Mouse (Mus musculus): ENCODE data around the gene Tekt1. TPM values are rescaled to one million over a fixed set of nuclear protein-coding genes. Genes with fewer than 3 reads are reported as not detected.

Tekt1 gene
- polyA plus RNA-seq, 1 experiment from 2014 or later, result 10.4 TPM

DNA sequence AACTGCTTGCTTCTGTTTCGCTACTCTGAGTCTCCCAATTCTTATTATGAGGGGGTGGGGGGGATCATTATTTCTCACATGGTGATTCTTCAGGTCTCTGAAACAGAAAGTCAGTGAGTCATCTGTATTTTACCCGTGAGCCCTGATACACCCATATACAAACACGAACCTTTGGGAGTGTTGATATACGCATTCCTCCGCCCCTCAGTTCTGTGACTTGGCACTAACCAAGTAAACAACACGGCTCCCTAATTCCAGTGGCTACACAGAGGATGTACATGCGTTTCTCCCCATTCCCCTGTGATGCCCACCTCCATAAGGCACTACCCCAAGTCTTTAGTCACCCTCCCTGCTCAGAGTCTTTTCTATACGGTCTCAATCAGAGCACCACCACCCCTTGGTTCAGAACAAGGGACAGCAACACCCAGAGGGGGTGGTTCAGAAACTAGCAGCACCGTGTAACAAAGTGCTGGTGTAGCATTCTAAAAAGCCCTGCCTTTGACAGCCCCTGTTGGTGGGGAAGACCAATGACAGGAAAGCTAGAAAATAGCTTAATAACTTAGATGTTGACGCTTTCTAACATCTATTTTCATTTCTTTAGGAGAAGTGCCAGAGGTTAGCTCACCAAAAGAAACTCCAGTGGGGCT, 50.8 kb downstream of the Tekt1 start:
- Histone ChIP-seq H3K4me3 (ENCODE audit: low read depth, low read length) (no peak overlapping the region), H3K9me3 (replicated peaks; ENCODE audit: control insufficient read depth, low read length) (no peaks in the 10 kb centered on the region), H3K27me3 (replicated peaks; ENCODE audit: control insufficient read depth, insufficient read depth, low read length) (peaks cover 12% of the 10 kb centered on the region), H3K36me3 (ENCODE audit: control insufficient read depth, insufficient read depth, low read length) (no peaks in the 10 kb centered on the region), H3K27ac (ENCODE audit: low read depth, low read length) (no peak overlapping the region), H3K9ac (ENCODE audit: low read length) (no peak overlapping the region), H3K4me1 (ENCODE audit: control insufficient read depth, insufficient read depth, low read length) (no peaks in the 10 kb centered on the region), H3K4me2 (ENCODE audit: low read length) (no peak overlapping the region)
- WGBS, result 85% methylated on average over 10 of the region's 10 CpGs
- no peak for DNase-seq (ENCODE audit: low spot score)
- no peak for ATAC-seq

DNA sequence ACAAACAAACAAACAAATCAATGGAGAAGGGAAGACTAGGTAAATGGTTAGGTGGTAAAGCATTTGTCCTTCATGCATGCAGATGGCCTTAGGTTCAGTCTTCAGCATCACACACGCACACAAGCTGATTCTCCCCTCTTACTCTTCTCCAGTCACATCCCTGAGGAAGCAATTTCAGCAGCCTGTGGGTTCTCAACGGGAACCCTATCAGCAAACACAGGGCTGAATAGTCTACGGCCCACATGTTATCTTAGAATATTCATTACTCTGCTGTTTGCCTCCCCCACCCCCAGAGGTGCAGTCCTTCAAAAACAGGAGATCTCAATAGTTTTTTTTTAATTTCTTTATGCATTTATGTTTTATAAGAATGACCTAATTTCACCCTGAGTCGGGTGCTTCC, 51.8 kb downstream of the Tekt1 start:
- H3K9ac ChIP-seq (ENCODE audit: low read length), result no peak overlapping the region
- WGBS, result 86% methylated on average over 4 of the region's 4 CpGs
- ATAC-seq, result no peak

DNA sequence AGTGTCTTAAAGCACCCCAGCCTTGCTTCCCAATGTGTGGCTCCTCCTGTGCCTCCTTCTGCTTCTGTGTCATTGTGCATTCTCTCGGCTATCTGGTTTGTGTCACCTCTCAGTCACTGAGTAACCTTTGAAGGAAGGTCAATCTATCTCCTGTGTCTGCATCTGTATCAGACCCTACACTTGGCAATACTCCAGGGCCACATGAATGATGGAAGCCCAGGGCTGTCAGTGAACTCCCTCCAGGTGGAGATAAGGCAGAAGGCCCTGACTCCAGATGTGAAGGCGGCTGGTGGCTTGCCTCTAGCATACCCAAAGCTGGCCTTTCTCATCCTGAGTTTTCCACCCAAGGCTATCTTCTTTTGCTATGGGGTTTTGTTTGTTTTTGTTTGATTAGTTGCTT, 53.3 kb downstream of the Tekt1 start:
- ATAC-seq (no peak), DNase-seq (ENCODE audit: low spot score) (no peak)
- H3K4me2 ChIP-seq (ENCODE audit: low read length), result no peak overlapping the region
- H3K9ac ChIP-seq (ENCODE audit: low read length), result no peak overlapping the region
- WGBS, result 89% methylated on average over 2 of the region's 2 CpGs
- H3K27me3 ChIP-seq (replicated peaks; ENCODE audit: control insufficient read depth, insufficient read depth, low read length), result peaks cover 2% of the 10 kb centered on the region; the same call in 1 of the 2 replicates
- no peaks in the 10 kb centered on the region for H3K36me3 ChIP-seq (ENCODE audit: control insufficient read depth, insufficient read depth, low read length)
- no peaks in the 10 kb centered on the region for H3K4me1 ChIP-seq (ENCODE audit: control insufficient read depth, insufficient read depth, low read length)
- H3K4me3 ChIP-seq (ENCODE audit: low read depth, low read length), result no peak overlapping the region
- H3K27ac ChIP-seq (ENCODE audit: low read depth, low read length), result no peak overlapping the region
- no peaks in the 10 kb centered on the region for H3K9me3 ChIP-seq (replicated peaks; ENCODE audit: control insufficient read depth, low read length)

More for the DNA sequence above, 51.8 kb downstream of the Tekt1 start:
- H3K4me3 ChIP-seq (ENCODE audit: low read depth, low read length), result no peak overlapping the region
- no peak overlapping the region for H3K4me2 ChIP-seq (ENCODE audit: low read length)
- H3K9me3 ChIP-seq (replicated peaks; ENCODE audit: control insufficient read depth, low read length), result no peaks in the 10 kb centered on the region
- H3K27me3 ChIP-seq (replicated peaks; ENCODE audit: control insufficient read depth, insufficient read depth, low read length), result peaks cover 12% of the 10 kb centered on the region
- H3K4me1 ChIP-seq (ENCODE audit: control insufficient read depth, insufficient read depth, low read length), result no peaks in the 10 kb centered on the region
- no peak overlapping the region for H3K27ac ChIP-seq (ENCODE audit: low read depth, low read length)
- H3K36me3 ChIP-seq (ENCODE audit: control insufficient read depth, insufficient read depth, low read length), result no peaks in the 10 kb centered on the region
- no peak for DNase-seq (ENCODE audit: low spot score)

DNA sequence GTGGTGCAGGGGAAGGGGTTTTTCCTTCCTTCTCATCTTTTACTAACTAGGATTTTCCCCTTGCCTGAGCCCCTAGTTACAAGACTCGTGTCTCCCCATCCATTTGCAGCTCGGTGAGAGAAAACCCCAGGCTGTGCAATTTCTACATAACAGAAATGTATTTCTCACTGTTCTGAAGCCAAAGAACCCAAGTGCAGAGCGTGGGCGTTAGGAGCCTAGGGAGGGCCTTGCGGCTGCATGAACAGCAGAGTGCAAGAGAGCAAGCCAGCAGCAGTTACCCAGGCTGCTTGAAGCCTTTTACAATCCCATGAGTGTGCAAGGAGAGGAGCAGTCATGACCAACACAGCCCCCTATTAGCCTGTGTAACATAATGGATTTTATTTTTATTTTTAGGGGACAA, 54.8 kb downstream of the Tekt1 start:
- DNase-seq (ENCODE audit: low spot score) (no peak), ATAC-seq (no peak)
- Histone ChIP-seq H3K4me3 (ENCODE audit: low read depth, low read length) (no peak overlapping the region), H3K4me2 (ENCODE audit: low read length) (no peak overlapping the region), H3K9me3 (replicated peaks; ENCODE audit: control insufficient read depth, low read length) (no peaks in the 10 kb centered on the region), H3K4me1 (ENCODE audit: control insufficient read depth, insufficient read depth, low read length) (no peaks in the 10 kb centered on the region), H3K9ac (ENCODE audit: low read length) (no peak overlapping the region), H3K36me3 (ENCODE audit: control insufficient read depth, insufficient read depth, low read length) (no peaks in the 10 kb centered on the region), H3K27me3 (replicated peaks; ENCODE audit: control insufficient read depth, insufficient read depth, low read length) (no peaks in the 10 kb centered on the region), H3K27ac (ENCODE audit: low read depth, low read length) (no peak overlapping the region)
- WGBS, result 81% methylated on average over 5 of the region's 5 CpGs

DNA sequence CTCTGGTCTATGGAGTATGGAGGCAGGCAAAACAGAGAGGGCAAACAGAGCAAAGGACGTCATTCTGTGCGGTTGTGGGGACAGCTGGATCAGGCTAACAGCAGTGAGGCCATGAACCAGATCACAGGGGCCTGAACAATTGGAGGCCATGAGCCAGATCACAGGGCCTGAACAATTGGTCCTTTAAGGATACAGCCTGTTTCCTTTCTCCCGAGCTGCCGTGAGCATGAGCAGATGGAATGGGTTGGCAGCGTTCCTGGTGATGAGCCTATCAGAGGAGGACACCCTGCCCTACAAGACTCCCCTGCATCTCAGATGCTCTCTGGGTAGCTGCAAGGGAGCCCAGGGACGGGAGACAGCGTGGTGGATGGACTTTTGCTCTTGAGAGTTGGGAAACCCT, 60.0 kb downstream of the Tekt1 start:
- Histone ChIP-seq H3K4me3 (ENCODE audit: low read depth, low read length) (no peak overlapping the region), H3K27ac (ENCODE audit: low read depth, low read length) (no peak overlapping the region), H3K4me1 (ENCODE audit: control insufficient read depth, insufficient read depth, low read length) (no peaks in the 10 kb centered on the region), H3K9ac (ENCODE audit: low read length) (no peak overlapping the region), H3K9me3 (replicated peaks; ENCODE audit: control insufficient read depth, low read length) (no peaks in the 10 kb centered on the region), H3K36me3 (ENCODE audit: control insufficient read depth, insufficient read depth, low read length) (no peaks in the 10 kb centered on the region), H3K27me3 (replicated peaks; ENCODE audit: control insufficient read depth, insufficient read depth, low read length) (no peaks in the 10 kb centered on the region), H3K4me2 (ENCODE audit: low read length) (no peak overlapping the region)
- ATAC-seq, result no peak
- WGBS, result 71% methylated on average over 7 of the region's 7 CpGs
- no peak for DNase-seq (ENCODE audit: low spot score)

DNA sequence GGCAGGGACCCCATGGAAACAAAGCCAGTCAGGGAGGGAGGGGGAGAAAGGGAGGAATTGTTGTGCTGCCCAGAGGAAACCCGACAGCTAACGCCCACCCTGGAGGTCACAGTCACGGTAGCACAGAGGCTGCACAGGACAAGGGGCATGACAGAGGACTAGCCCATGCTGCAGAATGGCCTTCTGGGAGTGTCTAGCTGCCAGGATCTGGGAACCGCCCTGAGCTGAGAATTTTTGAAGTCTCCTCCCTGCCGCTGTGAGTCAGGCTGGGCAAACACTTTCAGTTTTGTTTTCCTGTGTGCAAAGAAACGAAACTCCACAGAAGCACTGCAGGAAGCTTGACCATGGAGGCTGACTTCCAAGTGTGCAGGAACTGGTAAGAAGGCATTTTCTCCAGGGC, 60.9 kb downstream of the Tekt1 start, which contains the start of gene Xaf1:
TSS of gene Xaf1 (plus strand) at position 296 of the 400 bp plus-strand sequence.
- no peak for DNase-seq (ENCODE audit: low spot score)

More for the DNA sequence above, 60.9 kb downstream of the Tekt1 start, which contains the start of gene Xaf1:
- H3K27me3 ChIP-seq (replicated peaks; ENCODE audit: control insufficient read depth, insufficient read depth, low read length), result no peaks in the 10 kb centered on the region
- H3K27ac ChIP-seq (ENCODE audit: low read depth, low read length), result no peak within 1 kb of the TSS
- H3K36me3 ChIP-seq (ENCODE audit: control insufficient read depth, insufficient read depth, low read length), result no peaks in the 10 kb centered on the region
- H3K4me1 ChIP-seq (ENCODE audit: control insufficient read depth, insufficient read depth, low read length), result no peaks in the 10 kb centered on the region
- WGBS, result 33% methylated on average over 6 of the region's 6 CpGs
- no peak within 1 kb of the TSS for H3K9ac ChIP-seq (ENCODE audit: low read length)
- H3K4me2 ChIP-seq (ENCODE audit: low read length), result no peak within 1 kb of the TSS
- no peak within 1 kb of the TSS for H3K4me3 ChIP-seq (ENCODE audit: low read depth, low read length)
- no peak for ATAC-seq
- no peaks in the 10 kb centered on the region for H3K9me3 ChIP-seq (replicated peaks; ENCODE audit: control insufficient read depth, low read length)

Small RNAs within 50 kb of the gene (microRNA-seq; reads per million reads assigned to microRNA genes)
- not detected for gene Mir6338

Other genes starting within 250 kb of the Tekt1 start
- gene Pitpnm3, start 226.7 kb downstream of the Tekt1 start, polyA plus RNA-seq (2014; fragmentation: Nextera tagmentation; extraction: Ambion mirVana), result 0.94 and 1.4 TPM in 2 replicates
- 0.07 and 0.15 TPM in 2 replicates for gene Gm43951, start 155.6 kb downstream of the Tekt1 start, polyA plus RNA-seq (2014; fragmentation: Nextera tagmentation; extraction: Ambion mirVana)
- gene 4933427D14Rik, start 155.0 kb downstream of the Tekt1 start, polyA plus RNA-seq (2014; fragmentation: Nextera tagmentation; extraction: Ambion mirVana), result 12.8 and 19.9 TPM in 2 replicates
- gene Txndc17, start 154.9 kb downstream of the Tekt1 start, polyA plus RNA-seq (2014; fragmentation: Nextera tagmentation; extraction: Ambion mirVana), result 118 and 131 TPM in 2 replicates
- gene Med31, start 146.8 kb downstream of the Tekt1 start, polyA plus RNA-seq (2014; fragmentation: Nextera tagmentation; extraction: Ambion mirVana), result 64.7 and 69.6 TPM in 2 replicates
- gene Slc13a5, start 95.2 kb downstream of the Tekt1 start, polyA plus RNA-seq (2014; fragmentation: Nextera tagmentation; extraction: Ambion mirVana), result 0.24 and 0.51 TPM in 2 replicates
- 1.1 TPM in 2 replicates for gene Xaf1, start 60.8 kb downstream of the Tekt1 start, polyA plus RNA-seq (2014; fragmentation: Nextera tagmentation; extraction: Ambion mirVana)
- gene Fbxo39, start 48.0 kb downstream of the Tekt1 start, polyA plus RNA-seq (2014; fragmentation: Nextera tagmentation; extraction: Ambion mirVana), result not detected in 2 replicates
- 1.4 and 1.6 TPM in 2 replicates for gene Smtnl2, start 49.3 kb upstream of the Tekt1 start, polyA plus RNA-seq (2014; fragmentation: Nextera tagmentation; extraction: Ambion mirVana)
- not detected in 2 replicates for gene Ggt6, start 73.1 kb upstream of the Tekt1 start, polyA plus RNA-seq (2014; fragmentation: Nextera tagmentation; extraction: Ambion mirVana)
- 80.5 and 82.1 TPM in 2 replicates for gene Mybbp1a, start 78.9 kb upstream of the Tekt1 start, polyA plus RNA-seq (2014; fragmentation: Nextera tagmentation; extraction: Ambion mirVana)
- gene Spns2, start 127.5 kb upstream of the Tekt1 start, polyA plus RNA-seq (2014; fragmentation: Nextera tagmentation; extraction: Ambion mirVana), result 4.6 and 5.8 TPM in 2 replicates
- gene Spns3, start 188.1 kb upstream of the Tekt1 start, polyA plus RNA-seq (2014; fragmentation: Nextera tagmentation; extraction: Ambion mirVana), result 0.10 and 0.16 TPM in 2 replicates
- 100 and 120 TPM in 2 replicates for gene Ube2g1, start 244.8 kb upstream of the Tekt1 start, polyA plus RNA-seq (2014; fragmentation: Nextera tagmentation; extraction: Ambion mirVana)